Mouse (Mus musculus) embryonic facial prominence, embryonic 13.5 days (tissue): ENCODE measurements around the gene Slc6a9. TPM values are rescaled to one million over a fixed set of nuclear protein-coding genes. Genes with fewer than 3 reads are reported as not detected.

Source experiments
- polyA plus RNA-seq: library from polyadenylated mRNA; unstranded; fragments of >200 nt; fragmentation: Nextera tagmentation; extraction: Ambion mirVana; gene quantifications from 2 replicates; pipeline ENCODE4 v1.2.1, GENCODE M21; 2015

The Slc6a9 gene
- polyA plus RNA-seq, 1 experiment from 2014 or later: 12.9 TPM

Other genes starting within 250 kb of the Slc6a9 start
- 73.0 and 77.1 TPM in 2 replicates for gene Dmap1, start 152.2 kb upstream of the Slc6a9 start, polyA plus RNA-seq
- not detected in 2 replicates for gene Gm12845, start 110.1 kb upstream of the Slc6a9 start, polyA plus RNA-seq
- not detected in 2 replicates for gene Klf17, start 68.9 kb upstream of the Slc6a9 start, polyA plus RNA-seq
- gene Ccdc24, start 38.1 kb downstream of the Slc6a9 start, polyA plus RNA-seq: 1.9 and 2.3 TPM in 2 replicates
- 33.8 and 38.7 TPM in 2 replicates for gene B4galt2, start 49.0 kb downstream of the Slc6a9 start, polyA plus RNA-seq
- gene Atp6v0b, start 52.8 kb downstream of the Slc6a9 start, polyA plus RNA-seq: 183 and 186 TPM in 2 replicates
- 19.2 and 20.2 TPM in 2 replicates for gene Dph2, start 57.5 kb downstream of the Slc6a9 start, polyA plus RNA-seq
- gene Ipo13, start 80.5 kb downstream of the Slc6a9 start, polyA plus RNA-seq: 46.0 and 47.3 TPM in 2 replicates
- gene Artn, start 95.3 kb downstream of the Slc6a9 start, polyA plus RNA-seq: 3.1 and 3.6 TPM in 2 replicates